Mouse (Mus musculus): ENCODE measurements around the gene Rpusd1.

Gene Rpusd1

DNA sequence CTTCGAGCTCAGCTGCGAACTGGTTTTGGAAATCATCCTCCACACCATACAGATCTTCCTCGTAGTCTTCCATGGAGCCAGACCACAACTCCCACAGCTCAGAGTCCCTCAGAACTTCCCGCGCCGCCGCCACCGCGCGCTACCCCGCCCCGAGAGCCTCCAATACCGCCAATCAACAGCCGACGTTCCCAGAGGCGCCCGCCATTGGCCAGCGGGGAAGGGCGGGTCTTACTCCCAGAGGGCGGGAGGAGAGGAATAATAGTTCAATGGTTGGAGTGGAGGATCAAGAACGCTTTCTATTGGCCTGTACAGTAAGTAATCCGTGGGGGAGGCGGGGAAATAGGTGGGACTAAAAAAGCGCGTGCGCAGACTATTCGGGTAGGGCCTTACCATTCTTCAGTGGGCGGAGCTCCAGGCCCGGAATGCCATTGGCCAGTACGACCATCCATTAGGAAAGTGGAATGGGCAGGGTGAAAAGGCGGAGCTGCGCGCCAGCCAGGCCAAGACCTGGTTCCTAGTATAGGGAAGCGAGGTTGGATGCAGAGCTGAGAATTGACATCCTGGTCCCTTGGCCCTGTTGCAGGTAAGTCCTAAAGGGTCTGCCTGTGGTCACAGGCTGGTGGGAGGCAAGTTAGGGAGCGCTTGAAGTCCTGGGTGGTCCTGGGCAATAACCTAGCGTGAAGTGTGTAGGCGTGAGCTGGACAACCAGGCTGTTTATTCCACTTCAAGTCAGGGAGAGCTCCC lies at the start of gene Rpusd1, which contains the start of gene Chtf18:
Gene Rpusd1, plus strand, starts transcription at position 406 of the 744 bp plus-strand sequence.
Gene Chtf18, minus strand, starts transcription at position 155 of the 744 bp plus-strand sequence.
- peak; percentile 97 for DNase-seq

- DNase-seq = no peak
Measured at GRCm38 (mm10) chr17:25677969-25678368, 49.5 kb upstream of the Rpusd1 start.

- DNase-seq = no peak
Measured at GRCm38 (mm10) chr17:25679818-25680217, 47.7 kb upstream of the Rpusd1 start.

DNA sequence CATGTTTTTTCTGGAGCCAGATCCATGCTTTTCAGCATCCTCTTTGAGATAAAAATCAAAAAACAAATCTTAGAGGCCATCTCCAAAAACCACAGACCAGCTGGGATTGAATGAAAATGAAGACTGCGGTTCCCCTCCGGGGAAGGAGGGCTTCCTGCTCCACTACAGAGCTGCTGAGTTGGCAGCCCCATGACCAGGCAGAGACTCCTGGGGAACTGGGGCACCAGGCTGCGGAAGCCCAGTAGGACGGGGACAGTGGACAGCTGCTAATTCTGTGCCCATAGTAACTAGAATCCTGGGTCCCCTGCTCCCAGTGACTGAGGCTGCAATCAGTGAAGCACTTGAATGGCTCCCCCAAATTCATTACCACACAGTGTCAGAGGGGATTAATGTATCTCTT lies 45.8 kb upstream of the Rpusd1 start:
- DNase-seq = no peak

- DNase-seq = no peak
Measured at GRCm38 (mm10) chr17:25686323-25686722, 41.1 kb upstream of the Rpusd1 start.

DNA sequence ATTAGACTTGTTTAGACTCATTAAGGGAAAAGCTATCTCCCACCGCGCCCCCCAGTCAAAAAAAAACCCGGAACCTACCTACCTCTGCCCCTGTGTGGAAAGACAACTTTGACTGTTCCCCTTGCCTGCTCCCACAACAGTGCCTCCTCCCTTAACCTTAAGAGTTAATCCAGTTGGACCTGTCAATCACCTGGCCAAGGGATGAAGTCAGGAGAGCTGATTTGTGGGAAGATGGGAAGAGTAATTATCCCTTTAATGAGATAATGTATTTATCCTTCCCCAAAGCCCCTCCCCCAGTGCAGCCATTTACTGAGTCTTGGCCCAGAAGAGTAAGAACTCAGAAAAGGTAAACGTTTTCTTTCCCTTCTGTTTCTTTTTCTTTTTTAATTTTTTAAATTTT lies 38.5 kb upstream of the Rpusd1 start:
- DNase-seq = no peak

- DNase-seq = no peak
Measured at GRCm38 (mm10) chr17:25696263-25696662, 31.2 kb upstream of the Rpusd1 start.

DNA sequence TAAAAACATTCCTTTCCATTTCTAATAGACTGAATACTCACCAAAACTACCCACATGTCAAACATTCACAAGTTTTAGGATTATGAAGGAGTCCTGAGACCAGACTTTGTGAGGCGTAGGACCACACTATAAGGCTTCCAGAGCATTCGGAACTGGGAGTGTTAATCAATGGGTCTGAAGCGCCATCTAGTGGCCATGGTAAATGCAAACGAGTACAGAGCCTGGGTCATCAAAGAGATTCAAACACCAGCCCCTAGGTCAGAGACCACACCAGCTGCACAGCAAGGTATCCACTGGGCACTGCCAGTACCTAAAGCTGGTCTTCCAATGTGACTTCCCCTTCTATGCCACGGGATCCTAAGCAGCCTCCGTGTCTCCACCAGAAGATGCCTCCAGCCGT lies 29.0 kb upstream of the Rpusd1 start:
- peak; percentile 69 for DNase-seq

- no peak for DNase-seq
Measured at GRCm38 (mm10) chr17:25700863-25701496, 26.5 kb upstream of the Rpusd1 start.

DNA sequence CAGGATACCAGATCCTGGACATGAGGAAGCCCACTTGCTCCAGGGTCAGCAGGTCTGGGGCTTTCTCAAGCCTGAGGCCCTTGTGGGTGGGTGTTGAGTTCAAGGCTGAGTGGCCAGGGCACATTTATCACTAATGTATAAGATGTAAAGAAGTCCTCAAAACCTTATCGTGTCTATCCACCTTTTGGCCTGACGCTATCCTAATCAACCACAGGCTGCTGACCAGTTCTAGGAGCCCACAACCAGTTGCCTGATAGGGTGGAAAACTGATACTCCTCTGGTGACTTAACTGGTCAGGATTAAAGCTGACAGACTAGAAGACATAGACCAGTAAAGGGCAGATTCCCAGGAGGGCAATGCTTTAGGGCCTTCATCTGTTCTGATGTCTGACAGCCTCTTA lies 17.5 kb upstream of the Rpusd1 start:
- DNase-seq = no peak

- no peak for DNase-seq
Measured at GRCm38 (mm10) chr17:25711136-25711535, 16.3 kb upstream of the Rpusd1 start.

GRCm38 (mm10) chr17:25715627-25716026 lies 11.8 kb upstream of the Rpusd1 start:
- no peak for DNase-seq

GRCm38 (mm10) chr17:25716130-25716529 lies 11.3 kb upstream of the Rpusd1 start:
- DNase-seq = no peak

GRCm38 (mm10) chr17:25716711-25717637 lies 10.5 kb upstream of the Rpusd1 start, which contains the start of gene Gng13:
Gene Gng13 (plus strand): TSS chr17:25717171.
- no peak for DNase-seq

DNA sequence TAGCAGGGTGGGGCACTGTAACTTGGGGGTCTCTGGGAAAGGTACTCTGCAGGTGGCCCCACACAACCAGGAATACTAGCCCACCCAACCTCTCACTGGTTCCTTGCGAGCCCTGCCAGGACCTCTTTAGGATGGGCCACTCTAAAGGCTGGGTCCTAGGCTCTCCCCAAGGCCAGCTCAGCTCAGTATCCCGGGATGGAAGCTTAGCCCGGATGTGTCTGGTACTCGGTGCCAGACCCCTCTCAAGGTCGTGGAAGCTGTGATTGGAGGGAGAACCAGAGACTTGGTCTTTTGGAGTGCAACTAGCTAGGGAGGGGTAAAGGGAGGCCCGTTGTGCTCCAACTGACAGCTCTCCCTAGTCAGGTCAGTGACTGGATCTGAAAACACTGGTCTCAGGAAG lies 9.8 kb upstream of the Rpusd1 start:
- DNase-seq = no peak

DNA sequence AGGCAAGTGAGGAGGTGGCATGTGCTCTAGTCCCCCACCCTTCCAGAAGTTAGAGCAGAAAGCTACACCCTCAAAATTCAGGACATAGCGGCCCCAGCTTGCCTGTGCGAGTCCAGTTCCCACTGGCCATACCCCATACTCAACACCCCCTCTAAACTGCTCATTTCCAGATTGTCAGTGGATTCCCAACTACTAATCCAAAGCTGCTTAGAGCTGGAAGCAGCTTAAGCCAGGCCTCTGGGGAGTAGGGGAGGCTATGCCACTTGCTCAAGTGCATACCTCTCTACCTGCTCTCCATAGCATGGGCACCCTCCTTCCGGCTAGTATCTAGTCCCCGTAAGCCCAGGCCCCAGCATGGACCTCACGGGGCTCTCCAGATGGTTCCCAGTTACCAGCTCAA lies 6.0 kb upstream of the Rpusd1 start:
- no peak for DNase-seq

DNA sequence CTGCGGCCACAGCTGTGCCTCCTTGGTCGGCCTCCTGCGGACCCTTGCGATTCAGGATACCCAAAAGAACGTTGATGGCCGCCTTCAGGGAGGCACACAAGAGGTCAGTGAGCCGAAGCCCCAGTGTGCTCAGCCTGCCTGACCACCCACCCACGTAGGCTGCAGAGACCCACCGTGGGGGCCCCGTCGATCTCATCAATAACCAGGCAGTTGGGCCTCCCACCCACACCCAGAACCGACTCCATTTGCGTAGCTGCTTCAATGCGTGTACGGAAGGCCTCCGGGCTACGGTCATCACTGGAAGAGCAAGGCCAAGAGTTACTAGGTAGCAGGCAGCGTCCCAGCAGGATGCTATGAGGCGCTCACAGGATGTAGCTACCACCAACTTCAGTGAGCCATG lies 4.0 kb upstream of the Rpusd1 start:
- DNase-seq = no peak

DNA sequence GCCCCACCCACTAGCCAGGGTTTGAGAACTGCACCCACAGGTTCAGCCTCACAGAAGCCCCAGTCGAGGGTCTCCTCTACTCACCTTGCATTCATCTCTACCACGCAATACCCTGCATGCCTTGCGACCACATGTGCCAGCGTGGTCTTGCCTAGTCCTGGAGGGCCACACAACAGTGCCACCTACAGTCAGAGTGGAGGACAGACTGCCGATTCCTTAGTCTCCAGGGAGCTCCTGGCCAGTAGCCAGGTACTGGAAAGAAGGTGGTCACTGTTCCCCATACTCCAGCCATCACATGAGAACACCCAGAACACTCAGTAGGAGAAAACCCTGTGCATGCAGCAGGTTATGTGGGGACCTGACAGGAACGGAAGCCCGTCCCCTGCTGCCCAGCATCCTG lies 3.6 kb upstream of the Rpusd1 start:
- DNase-seq = no peak

DNA sequence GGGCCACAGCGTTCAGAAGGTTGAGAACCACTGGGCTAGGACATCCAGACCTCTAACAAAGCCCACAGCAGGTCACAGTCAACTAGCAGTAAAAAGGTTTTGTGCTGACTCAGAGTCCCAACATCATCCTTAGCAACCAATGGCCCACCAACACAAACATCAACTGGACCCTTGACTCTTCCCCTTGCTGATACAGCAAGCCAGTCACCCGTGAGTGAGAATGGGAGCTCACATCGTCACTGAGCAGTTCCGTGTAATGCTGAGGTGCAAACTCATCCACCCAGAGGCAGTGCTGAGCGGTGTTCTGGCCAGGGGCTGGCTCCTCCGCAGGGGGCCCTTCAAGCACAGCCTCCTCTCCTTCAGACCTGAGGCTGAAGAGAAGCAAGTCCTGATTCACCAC lies 2.2 kb upstream of the Rpusd1 start:
- DNase-seq = no peak

DNA sequence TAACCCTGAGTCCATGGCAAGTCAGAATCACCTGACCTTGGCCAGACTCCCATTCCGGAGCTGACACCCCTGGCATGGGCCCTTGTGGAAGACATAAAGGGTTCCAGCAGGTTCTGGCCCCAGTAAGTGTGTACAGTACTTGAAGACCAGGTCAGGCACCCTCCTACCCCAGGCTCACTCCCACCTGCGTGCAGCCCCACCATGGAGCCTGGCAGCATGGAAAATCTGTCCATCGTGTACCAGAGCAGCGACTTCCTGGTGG lies 470 bp downstream of the Rpusd1 start:
- no peak for DNase-seq

- DNase-seq = peak; percentile 82
Measured at GRCm38 (mm10) chr17:25732082-25732481, 4.6 kb downstream of the Rpusd1 start.

GRCm38 (mm10) chr17:25735246-25735645 lies 7.8 kb downstream of the Rpusd1 start:
- DNase-seq = no peak

DNA sequence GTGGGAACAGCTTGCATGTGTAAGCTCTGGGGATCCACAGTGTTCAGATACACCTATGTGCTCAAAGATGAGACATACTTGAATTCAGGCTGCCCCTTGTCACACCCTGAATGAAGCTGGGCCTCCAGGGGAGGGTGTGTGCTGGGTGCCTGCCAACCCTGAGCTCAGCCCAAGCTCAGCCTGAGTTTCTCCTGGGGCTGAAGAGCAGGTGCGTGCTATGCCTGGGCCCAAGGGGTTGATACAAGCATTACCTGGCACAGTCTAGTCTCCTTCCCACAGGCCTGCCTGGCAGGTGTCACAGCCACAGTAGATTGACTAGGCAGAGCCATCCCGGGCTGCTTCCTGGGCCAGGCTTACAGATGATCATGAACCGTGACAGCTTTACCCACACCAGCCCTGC lies 8.3 kb downstream of the Rpusd1 start, which contains the start of gene Mslnl:
Gene Mslnl, plus strand, starts transcription at position 298 of the 400 bp plus-strand sequence.
- no peak for DNase-seq

GRCm38 (mm10) chr17:25738861-25739260 lies 11.4 kb downstream of the Rpusd1 start:
- no peak for DNase-seq
